Mouse (Mus musculus): ENCODE data around the gene Kiz.

The Kiz gene

GRCm38 (mm10) chr2:146871300-146872269 lies 15.9 kb downstream of the Kiz start:
- no peak for DNase-seq

GRCm38 (mm10) chr2:146872697-146873096 lies 17.0 kb downstream of the Kiz start:
- DNase-seq = peak; percentile 25

- no peak for DNase-seq
These were observed 18.3 kb downstream of the Kiz start for GRCm38 (mm10) chr2:146873881-146874441.

- DNase-seq = no peak
These were observed 21.9 kb downstream of the Kiz start for GRCm38 (mm10) chr2:146877423-146878098.

- DNase-seq = no peak
These were observed 26.0 kb downstream of the Kiz start for GRCm38 (mm10) chr2:146881623-146882022.

GRCm38 (mm10) chr2:146884291-146884855 lies 28.7 kb downstream of the Kiz start:
- DNase-seq = no peak

- DNase-seq = no peak
These were observed 33.2 kb downstream of the Kiz start for GRCm38 (mm10) chr2:146888786-146889414.

GRCm38 (mm10) chr2:146898977-146899376 lies 43.3 kb downstream of the Kiz start:
- DNase-seq = peak; percentile 24

- no peak for DNase-seq
These were observed 60.4 kb downstream of the Kiz start for GRCm38 (mm10) chr2:146916085-146916484.

- no peak for DNase-seq
These were observed 62.1 kb downstream of the Kiz start for GRCm38 (mm10) chr2:146917770-146918169.

GRCm38 (mm10) chr2:146920375-146921160 lies 64.9 kb downstream of the Kiz start:
- DNase-seq = no peak

GRCm38 (mm10) chr2:146925296-146925695 lies 69.6 kb downstream of the Kiz start:
- no peak for DNase-seq

- DNase-seq = no peak
These were observed 70.2 kb downstream of the Kiz start for GRCm38 (mm10) chr2:146925846-146926245.

- DNase-seq = no peak
These were observed 92.6 kb downstream of the Kiz start for GRCm38 (mm10) chr2:146948223-146948776.

GRCm38 (mm10) chr2:146956366-146956765 lies 100.7 kb downstream of the Kiz start:
- no peak for DNase-seq

GRCm38 (mm10) chr2:146958398-146958911 lies 102.8 kb downstream of the Kiz start:
- no peak for DNase-seq

- DNase-seq = peak; percentile 91
These were observed 103.5 kb downstream of the Kiz start for GRCm38 (mm10) chr2:146958951-146959821.

GRCm38 (mm10) chr2:146975024-146975423 lies 119.4 kb downstream of the Kiz start:
- no peak for DNase-seq

- no peak for DNase-seq
These were observed 119.9 kb downstream of the Kiz start for GRCm38 (mm10) chr2:146975453-146976028.

GRCm38 (mm10) chr2:146982786-146983185 lies 127.1 kb downstream of the Kiz start:
- no peak for DNase-seq
